Mouse (Mus musculus) heart, embryonic 13.5 days (tissue): ENCODE measurements around the gene Nvl. TPM values are rescaled to one million over a fixed set of nuclear protein-coding genes. Genes with fewer than 3 reads are reported as not detected.

Experiments used
- ATAC-seq: fragments of 200-750 bp; cut with Nextera tagmentation; 2 replicates; pipeline ENCODE4 v1.8.0; 2017; ENCODE audit warnings: moderate TSS enrichment; ENCODE audit not compliant: insufficient number of reproducible peaks, low FRiP score, low TSS enrichment; ENCODE audit errors: extremely low read depth
- H3K27ac ChIP-seq: fragments of 300-500 bp; sonication (generic); replicated peaks from 2 replicates; pipeline ENCODE4 v1.5.1; 2015; ENCODE audit warnings: moderate library complexity, mild to moderate bottlenecking, inconsistent platforms
- H3K27me3 ChIP-seq: fragments of 300-500 bp; sonication (generic); replicated peaks from 2 replicates; pipeline ENCODE4 v1.6.1; 2015; ENCODE audit warnings: mild to moderate bottlenecking, inconsistent platforms
- H3K36me3 ChIP-seq: fragments of 300-500 bp; sonication (generic); 2 replicates; pipeline ENCODE4 v1.6.1; 2015; ENCODE audit warnings: mild to moderate bottlenecking, inconsistent platforms
- H3K4me1 ChIP-seq: fragments of 300-500 bp; sonication (generic); 2 replicates; pipeline ENCODE4 v1.6.1; 2015; ENCODE audit warnings: inconsistent platforms
- H3K4me2 ChIP-seq: fragments of 300-500 bp; sonication (generic); 2 replicates; pipeline ENCODE4 v1.6.1; 2015; ENCODE audit warnings: inconsistent platforms, mild to moderate bottlenecking, moderate library complexity
- H3K4me3 ChIP-seq: fragments of 300-500 bp; sonication (generic); 2 replicates; pipeline ENCODE4 v1.5.1; 2015; ENCODE audit warnings: moderate library complexity, mild to moderate bottlenecking, inconsistent platforms
- H3K9ac ChIP-seq: fragments of 300-500 bp; sonication (generic); 2 replicates; pipeline ENCODE4 v1.6.1; 2015; ENCODE audit warnings: inconsistent platforms, mild to moderate bottlenecking, moderate library complexity
- H3K9me3 ChIP-seq: fragments of 300-500 bp; sonication (generic); 2 replicates; pipeline ENCODE4 v1.6.1; 2016; ENCODE audit warnings: inconsistent platforms
- WGBS: fragments of 180-500 bp; shearing (Covaris S2); methylation state at CpG from one replicate; pipeline ENCODE4 v1.1.7; 2015; ENCODE audit warnings: mixed read lengths; 5-methylcytosine and 5-hydroxymethylcytosine counted together
- polyA plus RNA-seq: library from polyadenylated mRNA; unstranded; fragments of >200 nt; fragmentation: Nextera tagmentation; extraction: Ambion mirVana; gene quantifications from 2 replicates; pipeline ENCODE4 v1.2.1, GENCODE M21; 2015

The Nvl gene
- polyA plus RNA-seq, result 19.6 and 20.3 TPM in 2 replicates

GRCm38 (mm10) chr1:181143950-181144836 lies at the start of gene Nvl, which contains the start of gene Cnih4:
Nvl (minus strand) TSS chr1:181144204.
Cnih4 (plus strand) TSS chr1:181144693.
- H3K36me3 ChIP-seq, result peaks cover 30% of the 10 kb centered on the region
- no peaks in the 10 kb centered on the region for H3K27me3 ChIP-seq
- H3K9me3 ChIP-seq, result no peaks in the 10 kb centered on the region
- peaks cover 21% of the 10 kb centered on the region for H3K4me1 ChIP-seq
- H3K4me2 ChIP-seq, result peak within 1 kb of the TSS; percentile 87
- WGBS, result under 1% methylated on average over 52 of the region's 52 CpGs
- peak within 1 kb of the TSS; percentile 89 for H3K9ac ChIP-seq
- peak within 1 kb of the TSS; percentile 83 for H3K4me3 ChIP-seq
- ATAC-seq, result peak; percentile 92
- peak within 1 kb of the TSS; percentile 87 for H3K27ac ChIP-seq

- Histone ChIP-seq H3K4me2 (no peak overlapping the region), H3K4me1 (no peaks in the 10 kb centered on the region), H3K36me3 (peaks cover 95% of the 10 kb centered on the region), H3K9ac (no peak overlapping the region), H3K27me3 (no peaks in the 10 kb centered on the region), H3K9me3 (no peaks in the 10 kb centered on the region), H3K27ac (no peak overlapping the region), H3K4me3 (no peak overlapping the region)
- ATAC-seq, result no peak
- WGBS, result 77% methylated on average over 4 of the region's 4 CpGs
Observed at GRCm38 (mm10) chr1:181188925-181189324, 44.9 kb upstream of the Nvl start.

- H3K4me1 ChIP-seq, result no peaks in the 10 kb centered on the region
- H3K9ac ChIP-seq, result no peak overlapping the region
- no peak overlapping the region for H3K27ac ChIP-seq
- H3K27me3 ChIP-seq, result no peaks in the 10 kb centered on the region
- H3K4me3 ChIP-seq, result no peak overlapping the region
- H3K36me3 ChIP-seq, result peaks cover 83% of the 10 kb centered on the region
- WGBS, result 80% methylated on average over 8 of the region's 8 CpGs
- H3K9me3 ChIP-seq, result no peaks in the 10 kb centered on the region
- ATAC-seq, result no peak
- H3K4me2 ChIP-seq, result no peak overlapping the region
Observed at GRCm38 (mm10) chr1:181170210-181170609, 26.2 kb upstream of the Nvl start.

- Histone ChIP-seq H3K4me3 (no peak overlapping the region), H3K9ac (no peak overlapping the region), H3K27ac (no peak overlapping the region), H3K36me3 (peaks cover 88% of the 10 kb centered on the region), H3K4me2 (no peak overlapping the region), H3K9me3 (no peaks in the 10 kb centered on the region), H3K4me1 (no peaks in the 10 kb centered on the region), H3K27me3 (no peaks in the 10 kb centered on the region)
- WGBS, result 69% methylated on average over 3 of the region's 3 CpGs
- no peak for ATAC-seq
Observed at GRCm38 (mm10) chr1:181168377-181168776, 24.4 kb upstream of the Nvl start.

- no peaks in the 10 kb centered on the region for H3K9me3 ChIP-seq
- H3K27ac ChIP-seq, result no peak overlapping the region
- no peaks in the 10 kb centered on the region for H3K4me1 ChIP-seq
- H3K9ac ChIP-seq, result no peak overlapping the region
- no peaks in the 10 kb centered on the region for H3K27me3 ChIP-seq
- 77% methylated on average over 2 of the region's 2 CpGs for WGBS
- H3K36me3 ChIP-seq, result peaks cover 91% of the 10 kb centered on the region
- H3K4me2 ChIP-seq, result no peak overlapping the region
- no peak overlapping the region for H3K4me3 ChIP-seq
- no peak for ATAC-seq
Observed at GRCm38 (mm10) chr1:181167816-181168215, 23.8 kb upstream of the Nvl start.

GRCm38 (mm10) chr1:181151541-181151940 lies 7.5 kb upstream of the Nvl start:
- peak overlapping the region; percentile 94 for H3K4me3 ChIP-seq
- peak overlapping the region; percentile 86 for H3K27ac ChIP-seq
- no peak for ATAC-seq
- no peaks in the 10 kb centered on the region for H3K9me3 ChIP-seq
- no peaks in the 10 kb centered on the region for H3K27me3 ChIP-seq
- H3K36me3 ChIP-seq, result peaks cover 31% of the 10 kb centered on the region
- peaks cover 17% of the 10 kb centered on the region for H3K4me1 ChIP-seq
- H3K4me2 ChIP-seq, result peak overlapping the region; percentile 81
- 38% methylated on average over 5 of the region's 5 CpGs for WGBS
- H3K9ac ChIP-seq, result peak overlapping the region; percentile 97

- ATAC-seq, result peak; percentile 80
Observed at GRCm38 (mm10) chr1:181150827-181151534, 7.0 kb upstream of the Nvl start.

GRCm38 (mm10) chr1:181150431-181150826 lies 6.4 kb upstream of the Nvl start:
- Histone ChIP-seq H3K9ac (no peak overlapping the region), H3K27ac (no peak overlapping the region), H3K4me2 (peak overlapping the region; percentile 81), H3K4me1 (peaks cover 23% of the 10 kb centered on the region), H3K9me3 (no peaks in the 10 kb centered on the region), H3K27me3 (no peaks in the 10 kb centered on the region), H3K4me3 (peak overlapping the region; percentile 94), H3K36me3 (peaks cover 20% of the 10 kb centered on the region)
- 58% methylated on average over 3 of the region's 3 CpGs for WGBS
- no peak for ATAC-seq

More at GRCm38 (mm10) chr1:181150827-181151534, 7.0 kb upstream of the Nvl start:
- no peaks in the 10 kb centered on the region for H3K27me3 ChIP-seq
- peak overlapping the region; percentile 86 for H3K27ac ChIP-seq
- peak overlapping the region; percentile 94 for H3K4me3 ChIP-seq
- peak overlapping the region; percentile 97 for H3K9ac ChIP-seq
- under 1% methylated on average over 59 of the region's 59 CpGs for WGBS
- no peaks in the 10 kb centered on the region for H3K9me3 ChIP-seq
- H3K4me2 ChIP-seq, result peak overlapping the region; percentile 81
- H3K4me1 ChIP-seq, result peaks cover 18% of the 10 kb centered on the region
- peaks cover 26% of the 10 kb centered on the region for H3K36me3 ChIP-seq

- H3K36me3 ChIP-seq, result peaks cover 11% of the 10 kb centered on the region
- no peaks in the 10 kb centered on the region for H3K9me3 ChIP-seq
- H3K27ac ChIP-seq, result no peak overlapping the region
- H3K4me1 ChIP-seq, result peaks cover 30% of the 10 kb centered on the region
- 63% methylated on average over 3 of the region's 3 CpGs for WGBS
- H3K4me2 ChIP-seq, result no peak overlapping the region
- no peak for ATAC-seq
- H3K9ac ChIP-seq, result no peak overlapping the region
- H3K27me3 ChIP-seq, result no peaks in the 10 kb centered on the region
- H3K4me3 ChIP-seq, result no peak overlapping the region
Observed at GRCm38 (mm10) chr1:181149373-181150017, 5.5 kb upstream of the Nvl start.

- Histone ChIP-seq H3K4me3 (no peak overlapping the region), H3K27ac (no peak overlapping the region), H3K36me3 (0 out of 2 replicates have a peak, but pooled peaks cover 3% of the 10 kb centered on the region), H3K9me3 (no peaks in the 10 kb centered on the region), H3K27me3 (no peaks in the 10 kb centered on the region), H3K4me1 (peaks cover 30% of the 10 kb centered on the region), H3K9ac (no peak overlapping the region), H3K4me2 (no peak overlapping the region)
- ATAC-seq, result no peak
- WGBS, result 55% methylated on average over 5 of the region's 5 CpGs
Observed at GRCm38 (mm10) chr1:181148540-181148939, 4.5 kb upstream of the Nvl start.

- no peaks in the 10 kb centered on the region for H3K9me3 ChIP-seq
- no peak overlapping the region for H3K27ac ChIP-seq
- H3K27me3 ChIP-seq, result no peaks in the 10 kb centered on the region
- WGBS, result 79% methylated on average over 2 of the region's 2 CpGs
- no peak for ATAC-seq
- peaks cover 10% of the 10 kb centered on the region for H3K36me3 ChIP-seq
- H3K4me1 ChIP-seq, result peaks cover 21% of the 10 kb centered on the region
- peak overlapping the region; percentile 87; the same call in 1 of the 2 replicates for H3K4me2 ChIP-seq
- no peak overlapping the region for H3K4me3 ChIP-seq
- H3K9ac ChIP-seq, result 0 out of 2 replicates have a peak overlapping the region, but pooled peaks have one; percentile 57
Observed at GRCm38 (mm10) chr1:181146187-181146586, 2.2 kb upstream of the Nvl start.
